Mouse (Mus musculus): ENCODE measurements at regions not wholly inside any gene's neighbourhood (a gene's known extent, or its start where the extent isn't known, plus 50 kb on each side); places are given as distances from the start of the nearest gene placed in this dataset.

- H3K27ac ChIP-seq (ENCODE audit: control insufficient read depth, low read depth, low read length), result no peak overlapping the region
- H3K4me1 ChIP-seq (ENCODE audit: control insufficient read depth in 1 of 2, insufficient read depth in 2 of 2, low read length in 2 of 2), result peaks cover 3 to 8% of the 10 kb centered on the region in 2 experiments; a peak in 2 of 4 replicates
- H3K9ac ChIP-seq (ENCODE audit: control insufficient read depth, low read depth, low read length, poor library complexity, severe bottlenecking), result no peak overlapping the region
Observed at GRCm38 (mm10) chr5:146682893-146683292, 97.9 kb upstream of the Gpr12 start.

DNA sequence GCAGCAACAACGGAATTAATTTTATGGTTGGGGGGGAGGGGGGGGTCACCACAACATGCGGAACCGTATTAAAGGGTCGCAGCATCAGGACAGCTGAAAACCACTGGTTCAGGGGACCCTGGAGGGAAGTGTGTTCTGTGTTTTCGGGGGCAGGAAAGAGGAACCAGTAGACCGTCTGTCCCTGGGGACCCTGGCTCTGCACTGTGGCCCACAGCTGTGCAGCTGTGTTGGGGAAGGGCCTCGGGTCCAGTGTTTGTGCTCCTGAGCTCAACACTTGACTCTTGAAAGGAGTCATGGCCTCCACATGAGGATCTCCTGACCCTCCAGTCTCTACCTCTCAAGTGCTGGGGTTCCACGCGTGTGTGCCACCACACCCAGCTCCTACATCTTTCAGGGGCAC, 96.5 kb upstream of the Gpr12 start:
- H3K27ac ChIP-seq (ENCODE audit: control insufficient read depth, low read depth, low read length), result no peak overlapping the region
- H3K9ac ChIP-seq (ENCODE audit: control insufficient read depth, low read depth, low read length, poor library complexity, severe bottlenecking), result no peak overlapping the region
- no peaks in the 10 kb centered on the region for H3K79me2 ChIP-seq (ENCODE audit: control insufficient read depth, insufficient read depth, low read length, poor library complexity)
- peaks cover 4 to 12% of the 10 kb centered on the region in 2 experiments; a peak in 3 of 4 replicates for H3K4me1 ChIP-seq (ENCODE audit: control insufficient read depth in 1 of 2, insufficient read depth in 2 of 2, low read length in 2 of 2)
- no peak overlapping the region for H3K4me3 ChIP-seq (ENCODE audit: control insufficient read depth in 1 of 2, insufficient read depth in 1 of 2, low read depth in 2 of 2, low read length in 2 of 2)
- peaks cover 0 to 4% of the 10 kb centered on the region in 2 experiments; a peak in 1 of 4 replicates for H3K36me3 ChIP-seq (ENCODE audit: control insufficient read depth in 1 of 2, insufficient read depth in 2 of 2, low read length in 2 of 2)
- 0 out of 4 replicates have a peak, but pooled peaks cover 0 to 1% of the 10 kb centered on the region in 2 experiments for H3K27me3 ChIP-seq (ENCODE audit: control insufficient read depth in 1 of 2, insufficient read depth in 2 of 2, low read length in 2 of 2)
- H3K9me3 ChIP-seq (replicated peaks; ENCODE audit: insufficient read depth, low read length), result no peaks in the 10 kb centered on the region
- no peak for DNase-seq (ENCODE audit: low read depth, low spot score)
- TF ChIP-seq ZMIZ1 (IDR thresholded peaks at IDR 0.05; ENCODE audit: low read depth, low read length), result no peak
- no peak for TF ChIP-seq RAD21 (IDR thresholded peaks at IDR 0.05; ENCODE audit: low read depth, low read length)
- no peak for TF ChIP-seq BHLHE40 (IDR thresholded peaks at IDR 0.05; ENCODE audit: borderline replicate concordance, low read depth, low read length)
- no peak for TF ChIP-seq EP300 (IDR thresholded peaks at IDR 0.05; ENCODE audit: low read depth in 1 of 2, low read length in 2 of 2)
- TF ChIP-seq SMC3 (IDR thresholded peaks at IDR 0.05; ENCODE audit: low read depth, low read length), result no peak
- TF ChIP-seq KAT2A (conservative IDR thresholded peaks at IDR 0.05; ENCODE audit: low read depth, low read length), result no peak

More at GRCm38 (mm10) chr5:146682893-146683292, 97.9 kb upstream of the Gpr12 start:
- TF ChIP-seq POLR2A (IDR thresholded peaks at IDR 0.05; ENCODE audit: control insufficient read depth in 1 of 2, insufficient read depth in 1 of 2, low read depth in 1 of 2, low read length in 2 of 2, poor library complexity in 1 of 2), result no peak
- TF ChIP-seq MAX (IDR thresholded peaks at IDR 0.05; ENCODE audit: low read length), result no peak
- TF ChIP-seq SIN3A (IDR thresholded peaks at IDR 0.05; ENCODE audit: low read length), result no peak
- TF ChIP-seq TCF12 (IDR thresholded peaks at IDR 0.05; ENCODE audit: low read depth, low read length), result no peak
- 0 out of 4 replicates have a peak, but pooled peaks cover 0 to 1% of the 10 kb centered on the region in 2 experiments for H3K27me3 ChIP-seq (ENCODE audit: control insufficient read depth in 1 of 2, insufficient read depth in 2 of 2, low read length in 2 of 2)
- no peak overlapping the region for H3K4me3 ChIP-seq (ENCODE audit: control insufficient read depth in 1 of 2, insufficient read depth in 1 of 2, low read depth in 2 of 2, low read length in 2 of 2)
- DNase-seq (ENCODE audit: low read depth, low spot score), result no peak
- no peaks in the 10 kb centered on the region for H3K9me3 ChIP-seq (replicated peaks; ENCODE audit: insufficient read depth, low read length)
- H3K36me3 ChIP-seq (ENCODE audit: control insufficient read depth in 1 of 2, insufficient read depth in 2 of 2, low read length in 2 of 2), result peaks cover 0 to 2% of the 10 kb centered on the region in 2 experiments; a peak in 1 of 4 replicates
- no peaks in the 10 kb centered on the region for H3K79me2 ChIP-seq (ENCODE audit: control insufficient read depth, insufficient read depth, low read length, poor library complexity)

DNA sequence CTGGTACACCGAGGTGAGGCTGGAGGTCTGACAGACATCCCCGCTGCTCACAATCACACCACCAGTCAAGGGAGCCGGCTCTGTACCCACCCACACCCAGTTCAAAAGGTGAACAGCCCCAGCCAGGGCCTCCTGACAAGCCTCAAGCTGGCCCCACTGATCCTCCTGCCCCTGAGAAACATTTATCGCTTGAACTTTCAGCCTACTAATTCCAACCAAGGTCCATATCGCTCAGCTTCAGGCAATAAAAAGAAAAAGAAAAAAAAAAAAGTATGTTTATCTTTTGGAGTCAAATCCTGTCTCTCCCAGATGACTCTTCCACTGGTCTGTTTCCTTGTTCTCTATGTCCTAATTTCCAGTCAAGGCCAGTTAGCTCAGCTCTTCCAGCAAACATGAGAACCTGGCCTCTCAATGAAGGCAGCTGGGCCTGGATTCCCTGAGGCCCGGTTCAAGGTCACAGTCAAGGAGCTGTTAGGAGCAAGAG, 94.2 kb upstream of the Gpr12 start:
- H3K4me1 ChIP-seq (ENCODE audit: control insufficient read depth in 1 of 2, insufficient read depth in 2 of 2, low read length in 2 of 2), result peaks cover 4 to 12% of the 10 kb centered on the region in 2 experiments; a peak in 3 of 4 replicates
- no peaks in the 10 kb centered on the region for H3K79me2 ChIP-seq (ENCODE audit: control insufficient read depth, insufficient read depth, low read length, poor library complexity)
- peaks cover 0 to 7% of the 10 kb centered on the region in 2 experiments; a peak in 2 of 4 replicates for H3K36me3 ChIP-seq (ENCODE audit: control insufficient read depth in 1 of 2, insufficient read depth in 2 of 2, low read length in 2 of 2)
- no peak overlapping the region for H3K27ac ChIP-seq (ENCODE audit: control insufficient read depth, low read depth, low read length)
- DNase-seq (ENCODE audit: low read depth, low spot score), result no peak
- H3K9ac ChIP-seq (ENCODE audit: control insufficient read depth, low read depth, low read length, poor library complexity, severe bottlenecking), result no peak overlapping the region
- H3K27me3 ChIP-seq (ENCODE audit: control insufficient read depth in 1 of 2, insufficient read depth in 2 of 2, low read length in 2 of 2), result no peaks in the 10 kb centered on the region
- no peaks in the 10 kb centered on the region for H3K9me3 ChIP-seq (replicated peaks; ENCODE audit: insufficient read depth, low read length)
- no peak overlapping the region for H3K4me3 ChIP-seq (ENCODE audit: control insufficient read depth in 1 of 2, insufficient read depth in 1 of 2, low read depth in 2 of 2, low read length in 2 of 2)
- TF ChIP-seq MAZ (IDR thresholded peaks at IDR 0.05; ENCODE audit: low read depth, low read length) (no peak), CTCF (IDR thresholded peaks at IDR 0.05 in 2 of 3, conservative IDR thresholded peaks at IDR 0.05 in 1 of 3; ENCODE audit: control insufficient read depth in 1 of 3, insufficient read depth in 1 of 3, low read depth in 2 of 3, low read length in 3 of 3, poor library complexity in 1 of 3, severe bottlenecking in 1 of 3) (no peak), MYC (IDR thresholded peaks at IDR 0.05; ENCODE audit: low read depth, low read length) (no peak), EP300 (IDR thresholded peaks at IDR 0.05; ENCODE audit: low read depth in 1 of 2, low read length in 2 of 2) (no peak), RCOR1 (IDR thresholded peaks at IDR 0.05; ENCODE audit: low read depth, low read length) (no peak), KAT2A (conservative IDR thresholded peaks at IDR 0.05; ENCODE audit: low read depth, low read length) (no peak), RAD21 (IDR thresholded peaks at IDR 0.05; ENCODE audit: low read depth, low read length) (no peak), MAX (IDR thresholded peaks at IDR 0.05; ENCODE audit: low read length) (no peak), UBTF (IDR thresholded peaks at IDR 0.05; ENCODE audit: borderline replicate concordance, insufficient read depth, low read depth, low read length) (no peak), ZNF384 (IDR thresholded peaks at IDR 0.05; ENCODE audit: low read depth, low read length) (no peak), MEF2A (IDR thresholded peaks at IDR 0.05; ENCODE audit: extremely low read depth, insufficient replicate concordance, low read depth, low read length, poor library complexity, severe bottlenecking) (no peak), POLR2AphosphoS2 (IDR thresholded peaks at IDR 0.05; ENCODE audit: low read length) (no peak), TAL1 (IDR thresholded peaks at IDR 0.05; ENCODE audit: low read length) (no peak), MYB (IDR thresholded peaks at IDR 0.05; ENCODE audit: low read depth, low read length) (no peak), GATA1 (IDR thresholded peaks at IDR 0.05; ENCODE audit: low read depth, low read length) (no peak), CHD1 (IDR thresholded peaks at IDR 0.05; ENCODE audit: low read depth, low read length) (no peak), ZC3H11A (IDR thresholded peaks at IDR 0.05; ENCODE audit: low read depth, low read length) (no peak), POLR2A (IDR thresholded peaks at IDR 0.05; ENCODE audit: control insufficient read depth in 1 of 2, insufficient read depth in 1 of 2, low read depth in 1 of 2, low read length in 2 of 2, poor library complexity in 1 of 2) (no peak), USF1 (IDR thresholded peaks at IDR 0.05; ENCODE audit: low read depth, low read length) (no peak)
